Mouse (Mus musculus) heart, postnatal 10 days (tissue): ENCODE data around the gene Efnb2. TPM values are rescaled to one million over a fixed set of nuclear protein-coding genes. Genes with fewer than 3 reads are reported as not detected.

ENCODE experiments used
- DNase-seq, 2 experiments: peaks; one replicate each; pipeline ENCODE4 v3.0.0; 2021
- intact Hi-C: fragments of 180-260 bp; cut with DNase I; formaldehyde crosslinking; loops from one replicate; pipeline ENCODE4 v1.15.1; 2025
- total RNA-seq, 2 experiments: library from RNA; stranded (reverse); gene quantifications; 2 replicates each; pipeline ENCODE4 v1.2.3; 2021

The Efnb2 gene
- total RNA-seq, 2 experiments from 2014 or later = 44.6 to 49.7 TPM

GRCm38 (mm10) chr8:8656578-8657441, 4.2 kb downstream of the Efnb2 start:
- no peak for DNase-seq
- intact Hi-C loops = loop anchor here (5.0 kb wide), 3 partner anchors 170 to 430 kb away; no protein-coding TSS in a partner anchor

- intact Hi-C loops = loop anchor here (5.0 kb wide), 3 partner anchors 168 to 428 kb away; no protein-coding TSS in a partner anchor
Measured at GRCm38 (mm10) chr8:8655346-8656340, 5.4 kb downstream of the Efnb2 start.

GRCm38 (mm10) chr8:8653906-8654489, 7.0 kb downstream of the Efnb2 start:
- intact Hi-C loops = no loop called here
- no peak for DNase-seq

More at GRCm38 (mm10) chr8:8655346-8656340, 5.4 kb downstream of the Efnb2 start:
- DNase-seq = no peak

GRCm38 (mm10) chr8:8653343-8653742, 7.7 kb downstream of the Efnb2 start:
- DNase-seq = no peak

GRCm38 (mm10) chr8:8652388-8652787, 8.7 kb downstream of the Efnb2 start:
- no peak for DNase-seq
- intact Hi-C loops = no loop called here

More at GRCm38 (mm10) chr8:8653343-8653742, 7.7 kb downstream of the Efnb2 start:
- intact Hi-C loops = no loop called here

- DNase-seq = peak; percentile 54 to 69
- intact Hi-C loops = no loop called here
Measured at GRCm38 (mm10) chr8:8649944-8650343, 11.1 kb downstream of the Efnb2 start.

- intact Hi-C loops = no loop called here
- peak in 1 of 2 experiments; percentile 10 for DNase-seq
Measured at GRCm38 (mm10) chr8:8649536-8649935, 11.5 kb downstream of the Efnb2 start.

GRCm38 (mm10) chr8:8648686-8649085, 12.4 kb downstream of the Efnb2 start:
- intact Hi-C loops = no loop called here
- no peak for DNase-seq

GRCm38 (mm10) chr8:8647824-8648223, 13.2 kb downstream of the Efnb2 start:
- intact Hi-C loops = no loop called here
- DNase-seq = no peak

GRCm38 (mm10) chr8:8647319-8647718, 13.7 kb downstream of the Efnb2 start:
- peak in 1 of 2 experiments; percentile 8 for DNase-seq
- intact Hi-C loops = no loop called here

GRCm38 (mm10) chr8:8644160-8644915, 16.7 kb downstream of the Efnb2 start:
- intact Hi-C loops = no loop called here
- DNase-seq = peak in 1 of 2 experiments; percentile 11

GRCm38 (mm10) chr8:8640264-8640588, 20.8 kb downstream of the Efnb2 start:
- intact Hi-C loops = no loop called here
- DNase-seq = no peak

- DNase-seq = no peak
- intact Hi-C loops = no loop called here
Measured at GRCm38 (mm10) chr8:8639569-8640263, 21.3 kb downstream of the Efnb2 start.

GRCm38 (mm10) chr8:8631394-8631793, 29.6 kb downstream of the Efnb2 start:
- intact Hi-C loops = no loop called here
- no peak for DNase-seq

GRCm38 (mm10) chr8:8624017-8624416, 37.0 kb downstream of the Efnb2 start:
- no peak for DNase-seq
- intact Hi-C loops = no loop called here

GRCm38 (mm10) chr8:8623486-8623885, 37.6 kb downstream of the Efnb2 start:
- intact Hi-C loops = no loop called here

GRCm38 (mm10) chr8:8622476-8622875, 38.6 kb downstream of the Efnb2 start:
- intact Hi-C loops = no loop called here
- DNase-seq = no peak

More at GRCm38 (mm10) chr8:8623486-8623885, 37.6 kb downstream of the Efnb2 start:
- DNase-seq = peak; percentile 58 to 69

GRCm38 (mm10) chr8:8622031-8622430, 39.0 kb downstream of the Efnb2 start:
- no peak for DNase-seq
- intact Hi-C loops = no loop called here

- intact Hi-C loops = no loop called here
- no peak for DNase-seq
Measured at GRCm38 (mm10) chr8:8621236-8621917, 39.7 kb downstream of the Efnb2 start.
